Mouse (Mus musculus): Measurements from ENCODE around the gene Pak4. TPM values are rescaled to one million over a fixed set of nuclear protein-coding genes. Genes with fewer than 3 reads are reported as not detected.

Gene Pak4
- total RNA-seq (2023): 7.0 and 7.5 TPM in 2 replicates

DNA sequence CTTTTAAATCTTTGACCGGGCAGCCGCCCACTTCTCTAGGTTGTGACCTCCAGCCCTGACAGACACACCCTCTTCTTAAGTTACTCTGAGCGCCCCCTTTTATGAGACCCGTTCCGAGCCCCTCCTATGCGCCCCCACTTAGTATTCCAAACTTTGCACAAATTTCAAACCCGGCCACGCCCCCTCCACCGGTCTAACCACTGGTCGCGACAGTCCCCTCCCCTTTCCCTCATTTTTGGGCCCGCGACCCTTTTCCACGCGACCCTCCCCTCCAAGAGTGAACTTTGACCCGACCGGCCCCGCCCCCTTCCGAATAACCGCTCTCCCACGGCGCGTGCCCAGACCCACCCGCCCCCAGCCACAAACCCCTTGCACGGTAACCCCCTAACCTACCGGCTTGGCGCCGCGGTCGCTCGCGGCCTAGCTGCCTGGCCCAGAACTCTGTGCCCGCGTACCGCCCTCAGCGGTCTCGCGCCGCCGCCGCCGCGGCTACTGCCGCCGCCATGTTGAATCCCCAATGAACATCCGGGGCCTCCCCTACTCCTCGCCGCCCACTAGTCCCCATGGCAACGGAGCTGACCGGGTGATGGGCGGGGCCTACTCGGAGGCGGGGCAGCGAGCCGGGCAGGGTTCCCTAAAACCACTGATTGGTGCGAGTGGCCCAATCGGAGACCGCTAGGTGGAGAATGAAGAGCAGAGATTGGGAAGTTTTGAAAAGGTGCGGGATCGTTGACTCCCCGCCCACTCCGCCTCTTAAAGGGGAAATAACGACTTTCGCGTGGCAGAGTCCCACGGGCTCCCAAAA is at the start of gene Pak4, which contains the start of gene Samd4b:
Gene Pak4, minus strand, starts transcription at position 544 of the 805 bp plus-strand sequence.
Gene Samd4b, minus strand, starts transcription at position 503 of the 805 bp plus-strand sequence.

GRCm38 (mm10) chr7:28631073-28631472 is 33.1 kb upstream of the Pak4 start, which contains the start of gene Acp7:
TSS of gene Acp7 (minus strand) at chr7:28631332.

DNA sequence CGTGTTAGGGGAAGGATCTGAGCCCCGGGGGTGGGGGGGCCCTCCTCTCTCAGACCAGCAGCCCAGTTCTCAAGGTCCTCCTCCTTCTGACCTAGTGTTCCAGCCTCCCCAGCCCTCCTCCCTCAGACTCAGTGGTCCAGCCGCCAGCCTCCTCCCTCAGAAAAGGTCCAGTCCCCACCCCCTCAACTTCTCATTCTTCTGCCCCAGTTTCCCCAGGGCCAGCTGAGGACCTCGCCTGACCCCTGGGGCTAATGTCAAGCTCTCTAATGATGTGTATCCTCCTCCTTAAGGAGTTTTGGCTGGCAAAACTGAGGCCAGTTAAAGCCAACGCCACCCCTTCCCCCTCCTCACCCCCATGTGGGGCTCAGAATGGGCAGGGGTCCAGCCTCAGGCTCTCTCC is 50.8 kb downstream of the Pak4 start, which contains the start of gene Nccrp1:
Gene Nccrp1, minus strand, starts transcription at position 101 of the 400 bp plus-strand sequence.

DNA sequence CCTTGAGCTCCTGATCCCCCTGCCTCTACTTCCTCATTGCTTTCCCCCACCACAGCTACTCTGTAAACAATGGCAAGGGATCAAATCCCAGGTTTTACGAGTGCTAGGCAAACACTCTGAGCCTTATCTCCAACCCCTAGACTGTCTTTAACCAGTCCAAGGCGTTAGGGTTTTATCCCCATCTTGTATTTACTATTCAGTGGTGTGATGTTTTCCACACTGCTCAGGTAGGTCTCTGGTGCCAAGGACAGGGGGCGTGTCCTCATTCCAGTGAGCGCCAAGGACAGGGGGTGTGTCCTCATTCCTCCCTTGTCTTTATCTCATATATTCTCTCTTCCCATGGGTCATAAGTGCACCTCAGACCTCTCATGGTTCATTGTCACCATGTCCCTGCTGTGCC is 57.5 kb downstream of the Pak4 start, which contains the start of gene Sycn:
Gene Sycn, plus strand, starts transcription at position 360 of the 400 bp plus-strand sequence.

GRCm38 (mm10) chr7:28522536-28522935 is 75.4 kb downstream of the Pak4 start, which contains the start of gene Ifnl3:
TSS of gene Ifnl3 (plus strand) at chr7:28522836.

GRCm38 (mm10) chr7:28510405-28510974 is 87.5 kb downstream of the Pak4 start, which contains the start of gene Ifnl2:
TSS of gene Ifnl2 (minus strand) at chr7:28510455.

Other genes starting within 250 kb of the Pak4 start
- 615 and 788 TPM in 2 replicates for gene Rps16, start 247.5 kb downstream of the Pak4 start, total RNA-seq (2023)
- gene Plekhg2, start 225.6 kb downstream of the Pak4 start, total RNA-seq (2023): 23.5 and 27.9 TPM in 2 replicates
- gene Zfp36, start 217.9 kb downstream of the Pak4 start, total RNA-seq (2023): 1,259 and 1,483 TPM in 2 replicates
- gene Med29, start 205.5 kb downstream of the Pak4 start, total RNA-seq (2023): 7.6 and 8.2 TPM in 2 replicates
- gene Paf1, start 205.2 kb downstream of the Pak4 start, total RNA-seq (2023): 67.1 and 90.2 TPM in 2 replicates
- 593 and 595 TPM in 2 replicates for gene Gmfg, start 160.7 kb downstream of the Pak4 start, total RNA-seq (2023)
- 1.8 and 3.4 TPM in 2 replicates for gene Lrfn1, start 146.2 kb downstream of the Pak4 start, total RNA-seq (2023)
- gene Ifnl2, start 87.7 kb downstream of the Pak4 start, total RNA-seq (2023): not detected in 2 replicates
- not detected in 2 replicates for gene Ifnl3, start 75.3 kb downstream of the Pak4 start, total RNA-seq (2023)
- gene Sycn, start 57.3 kb downstream of the Pak4 start, total RNA-seq (2023): not detected in 2 replicates
- gene Nccrp1, start 50.9 kb downstream of the Pak4 start, total RNA-seq (2023): 0.60 and 0.68 TPM in 2 replicates
- 67.4 and 83.8 TPM in 2 replicates for gene Samd4b, start within 50 bp of the Pak4 start, total RNA-seq (2023)
- gene Acp7, start 33.1 kb upstream of the Pak4 start, total RNA-seq (2023): not detected in 2 replicates
- 0.95 TPM in 1 of 2 replicates, not detected in the other for gene Fbxo27, start 94.7 kb upstream of the Pak4 start, total RNA-seq (2023)
- gene Fbxo17, start 118.6 kb upstream of the Pak4 start, total RNA-seq (2023): 2.2 and 4.9 TPM in 2 replicates
- gene Mrps12, start 143.6 kb upstream of the Pak4 start, total RNA-seq (2023): 13.6 and 16.0 TPM in 2 replicates
- 6.7 and 8.1 TPM in 2 replicates for gene Sars2, start 143.8 kb upstream of the Pak4 start, total RNA-seq (2023)
- not detected in 2 replicates for gene Ccer2, start 158.0 kb upstream of the Pak4 start, total RNA-seq (2023)
- gene Sirt2, start 168.6 kb upstream of the Pak4 start, total RNA-seq (2023): 79.6 and 98.8 TPM in 2 replicates
- gene Nfkbib, start 169.3 kb upstream of the Pak4 start, total RNA-seq (2023): 69.5 and 83.2 TPM in 2 replicates
- 98.4 and 115 TPM in 2 replicates for gene Rinl, start 190.8 kb upstream of the Pak4 start, total RNA-seq (2023)
- gene Hnrnpl, start 210.4 kb upstream of the Pak4 start, total RNA-seq (2023): 348 and 515 TPM in 2 replicates
- gene Ech1, start 227.0 kb upstream of the Pak4 start, total RNA-seq (2023): 100 and 104 TPM in 2 replicates
- 14.9 and 15.9 TPM in 2 replicates for gene Lgals4, start 235.7 kb upstream of the Pak4 start, total RNA-seq (2023)